23 mouse cellular contexts compared by ENCODE assay signal in the genomic region with DNA sequence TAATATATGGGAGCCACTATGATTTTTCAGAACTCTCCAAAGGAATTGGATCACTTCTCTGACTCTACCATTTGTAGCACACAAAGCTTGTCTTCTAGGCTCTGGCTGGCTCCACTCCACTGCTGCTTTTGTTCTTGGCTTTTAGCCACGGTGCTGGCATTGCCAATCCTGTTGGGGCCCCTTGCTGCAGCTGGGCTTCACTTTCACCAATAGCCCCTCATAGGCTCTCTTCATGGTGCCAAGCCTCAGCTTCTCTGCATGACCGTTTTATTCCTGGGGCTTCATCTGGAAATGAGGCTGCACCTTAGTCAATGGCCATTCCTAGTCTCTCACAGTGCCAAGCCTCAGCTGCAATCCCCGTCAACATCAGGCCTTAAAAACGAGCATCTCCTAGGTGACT.
DNase-seq lines count a peak whose midpoint lies in the region; ATAC-seq lines count a peak whose summit lies in the region.
"Had no signal": no experiment of that assay in that cellular context is flagged by ENCODE, and none has a peak within 500 bp of the region (broad histone marks: within the 10 kb centered on the region; RNA-seq: fewer than 3 reads in every experiment).

No protein-coding gene starts in this region.

- H3K36me3 ChIP-seq in hindbrain, embryonic 14.5 days (replicated peaks; ENCODE audit: control insufficient read depth, insufficient read depth) = no peaks in the 10 kb centered on the region
- no peaks in the 10 kb centered on the region for H3K36me3 ChIP-seq in hindbrain, embryonic 12.5 days
- H3K36me3 ChIP-seq in midbrain, embryonic 14.5 days (ENCODE audit: control insufficient read depth, insufficient read depth, low read length) = no peaks in the 10 kb centered on the region
- no peaks in the 10 kb centered on the region for H3K36me3 ChIP-seq in midbrain, embryonic 10.5 days
- H3K36me3 ChIP-seq in forebrain, embryonic 14.5 days (ENCODE audit: control insufficient read depth, insufficient read depth, low read length) = no peaks in the 10 kb centered on the region
- H3K36me3 ChIP-seq: embryonic facial prominence, embryonic 15.5 days; limb, embryonic 13.5 days; liver, embryonic 13.5 days; lung, embryonic 15.5 days; midbrain, embryonic 12.5 days; stomach, embryonic 15.5 days had no signal

- no peaks in the 10 kb centered on the region for H3K4me1 ChIP-seq in hindbrain, embryonic 14.5 days (replicated peaks; ENCODE audit: control insufficient read depth, insufficient read depth, low read length)
- H3K4me1 ChIP-seq in hindbrain, embryonic 12.5 days = no peaks in the 10 kb centered on the region
- H3K4me1 ChIP-seq in midbrain, embryonic 14.5 days (ENCODE audit: control insufficient read depth, insufficient read depth, low read length) = no peaks in the 10 kb centered on the region
- H3K4me1 ChIP-seq in midbrain, embryonic 10.5 days = no peaks in the 10 kb centered on the region
- no peaks in the 10 kb centered on the region for H3K4me1 ChIP-seq in forebrain, embryonic 14.5 days (ENCODE audit: control insufficient read depth, insufficient read depth, low read length)
- H3K4me1 ChIP-seq: embryonic facial prominence, embryonic 15.5 days; limb, embryonic 13.5 days; liver, embryonic 13.5 days; lung, embryonic 15.5 days; midbrain, embryonic 12.5 days; stomach, embryonic 15.5 days had no signal

- H3K4me3 ChIP-seq in hindbrain, embryonic 14.5 days (replicated peaks; ENCODE audit: low read length) = no peak overlapping the region
- no peak overlapping the region for H3K4me3 ChIP-seq in hindbrain, embryonic 12.5 days
- no peak overlapping the region for H3K4me3 ChIP-seq in midbrain, embryonic 14.5 days (replicated peaks; ENCODE audit: low read depth, low read length)
- H3K4me3 ChIP-seq in midbrain, embryonic 10.5 days = no peak overlapping the region
- no peak overlapping the region for H3K4me3 ChIP-seq in forebrain, embryonic 14.5 days (ENCODE audit: low read depth, low read length)
- H3K4me3 ChIP-seq: embryonic facial prominence, embryonic 15.5 days; layer of hippocampus, adult 2 months; limb, embryonic 13.5 days; liver, embryonic 13.5 days; lung, embryonic 15.5 days; midbrain, embryonic 12.5 days; stomach, embryonic 15.5 days had no signal

- H3K9ac ChIP-seq in hindbrain, embryonic 14.5 days = no peak overlapping the region
- H3K9ac ChIP-seq in hindbrain, embryonic 12.5 days = no peak overlapping the region
- H3K9ac ChIP-seq in midbrain, embryonic 14.5 days (replicated peaks; ENCODE audit: low read length) = no peak overlapping the region
- H3K9ac ChIP-seq in forebrain, embryonic 14.5 days (ENCODE audit: low read length) = no peak overlapping the region
- H3K9ac ChIP-seq: embryonic facial prominence, embryonic 15.5 days; limb, embryonic 13.5 days; liver, embryonic 13.5 days; lung, embryonic 15.5 days; midbrain, embryonic 12.5 days; stomach, embryonic 15.5 days had no signal

- no peaks in the 10 kb centered on the region for H3K27me3 ChIP-seq in hindbrain, embryonic 14.5 days (ENCODE audit: control insufficient read depth, insufficient read depth, low read length)
- H3K27me3 ChIP-seq in hindbrain, embryonic 12.5 days = no peaks in the 10 kb centered on the region
- H3K27me3 ChIP-seq in midbrain, embryonic 14.5 days (ENCODE audit: control insufficient read depth, insufficient read depth, low read length) = no peaks in the 10 kb centered on the region
- no peaks in the 10 kb centered on the region for H3K27me3 ChIP-seq in midbrain, embryonic 10.5 days (ENCODE audit: low read depth, poor library complexity, severe bottlenecking)
- H3K27me3 ChIP-seq in forebrain, embryonic 14.5 days (replicated peaks; ENCODE audit: control insufficient read depth, insufficient read depth, low read length) = no peaks in the 10 kb centered on the region
- H3K27me3 ChIP-seq: embryonic facial prominence, embryonic 15.5 days; limb, embryonic 13.5 days; liver, embryonic 13.5 days; lung, embryonic 15.5 days; midbrain, embryonic 12.5 days; stomach, embryonic 15.5 days had no signal

- WGBS in hindbrain, embryonic 14.5 days = 61% methylated on average over 4 of the region's 4 CpGs
- 79% methylated on average over 4 of the region's 4 CpGs for WGBS in hindbrain, embryonic 12.5 days
- WGBS in midbrain, embryonic 14.5 days = 65% methylated on average over 4 of the region's 4 CpGs
- 75% methylated on average over 4 of the region's 4 CpGs for WGBS in midbrain, embryonic 10.5 days
- WGBS in forebrain, embryonic 14.5 days = 57% methylated on average over 4 of the region's 4 CpGs

- DNase-seq in hindbrain, embryonic 14.5 days (ENCODE audit: low spot score) = peak; percentile 60
- peak; percentile 29 for DNase-seq in midbrain, embryonic 14.5 days
- no peak for DNase-seq in midbrain, embryonic 10.5 days (ENCODE audit: low spot score)
- DNase-seq in brain, adult 2 months (ENCODE audit: low read depth, low spot score) = peak; percentile 4
- DNase-seq in forebrain, embryonic 14.5 days (ENCODE audit: low spot score) = peak; percentile 46
- DNase-seq in kidney, postnatal 4 days = no peak
- no peak for DNase-seq in gastrocnemius, adult 8-10 months (ENCODE audit: low spot score in 2 of 2)
- DNase-seq: cerebellum, postnatal 25 days; heart, postnatal 10 days; kidney, adult 18-20 months; liver, embryonic 13.5 days; thymus, adult 18-20 months; thymus, postnatal 4 days had no signal

- no peak overlapping the region for H3K27ac ChIP-seq in hindbrain, embryonic 14.5 days
- H3K27ac ChIP-seq in hindbrain, embryonic 12.5 days = no peak overlapping the region
- no peak overlapping the region for H3K27ac ChIP-seq in midbrain, embryonic 14.5 days (replicated peaks; ENCODE audit: low read depth, low read length)
- H3K27ac ChIP-seq in midbrain, embryonic 10.5 days (replicated peaks) = no peak overlapping the region
- H3K27ac ChIP-seq in forebrain, embryonic 14.5 days (ENCODE audit: low read depth, low read length) = no peak overlapping the region
- H3K27ac ChIP-seq: embryonic facial prominence, embryonic 15.5 days; kidney, postnatal 0 days; layer of hippocampus, adult 2 months; limb, embryonic 13.5 days; liver, embryonic 13.5 days; lung, embryonic 15.5 days; macrophage; midbrain, embryonic 12.5 days; stomach, embryonic 15.5 days had no signal

- H3K9me3 ChIP-seq in hindbrain, embryonic 14.5 days (ENCODE audit: control insufficient read depth, low read length) = no peaks in the 10 kb centered on the region
- no peaks in the 10 kb centered on the region for H3K9me3 ChIP-seq in hindbrain, embryonic 12.5 days (replicated peaks)
- H3K9me3 ChIP-seq in midbrain, embryonic 14.5 days (ENCODE audit: control insufficient read depth, low read length) = no peaks in the 10 kb centered on the region
- no peaks in the 10 kb centered on the region for H3K9me3 ChIP-seq in midbrain, embryonic 10.5 days (replicated peaks)
- H3K9me3 ChIP-seq in forebrain, embryonic 14.5 days (replicated peaks; ENCODE audit: control insufficient read depth, low read length) = no peaks in the 10 kb centered on the region
- H3K9me3 ChIP-seq: embryonic facial prominence, embryonic 15.5 days; limb, embryonic 13.5 days; lung, embryonic 15.5 days; midbrain, embryonic 12.5 days; stomach, embryonic 15.5 days had no signal

- ATAC-seq in hindbrain, embryonic 14.5 days (ENCODE audit: low FRiP score) = peak; percentile 60; the same call in 1 of the 2 replicates
- ATAC-seq in hindbrain, embryonic 12.5 days (ENCODE audit: low FRiP score) = no peak
- no peak; the same call in 1 of the 2 replicates for ATAC-seq in midbrain, embryonic 14.5 days (ENCODE audit: low FRiP score, low TSS enrichment)
- peak; percentile 60; the same call in 1 of the 2 replicates for ATAC-seq in forebrain, embryonic 14.5 days

- H3K4me2 ChIP-seq in hindbrain, embryonic 14.5 days (replicated peaks) = no peak overlapping the region
- H3K4me2 ChIP-seq in hindbrain, embryonic 12.5 days (replicated peaks) = no peak overlapping the region
- H3K4me2 ChIP-seq in midbrain, embryonic 14.5 days (ENCODE audit: low read length) = no peak overlapping the region
- H3K4me2 ChIP-seq in forebrain, embryonic 14.5 days (ENCODE audit: low read length) = no peak overlapping the region
- H3K4me2 ChIP-seq: embryonic facial prominence, embryonic 15.5 days; heart, embryonic 11.5 days; limb, embryonic 13.5 days; liver, embryonic 13.5 days; lung, embryonic 15.5 days; midbrain, embryonic 12.5 days; stomach, embryonic 15.5 days had no signal

Comparison
In these comparisons a context has a peak if more than half of its experiments do, and no peak if none do; other contexts are left out.
1. ATAC-seq: peak in hindbrain, embryonic 14.5 days (single experiment) and forebrain, embryonic 14.5 days (single experiment); none in hindbrain, embryonic 12.5 days (single experiment) and midbrain, embryonic 14.5 days (single experiment).
2. DNase-seq: peak in hindbrain, embryonic 14.5 days (single experiment), midbrain, embryonic 14.5 days (single experiment), brain, adult 2 months (single experiment) and forebrain, embryonic 14.5 days (single experiment); none in midbrain, embryonic 10.5 days (single experiment), kidney, postnatal 4 days (0 of 2) and gastrocnemius, adult 8-10 months (0 of 2).